ENCODE assay signal across 14 mouse cellular contexts in genomic region chr12:51355296-51355695, GRCm38 (mm10). TPM values are rescaled to one million over a fixed set of nuclear protein-coding genes. Genes with fewer than 3 reads are reported as not detected.
DNase-seq lines count a peak whose midpoint lies in the region; ATAC-seq and TF ChIP-seq lines count a peak whose summit lies in the region.
"Had no signal": no experiment of that assay in that cellular context is flagged by ENCODE, and none has a peak within 500 bp of the region (broad histone marks: within the 10 kb centered on the region; RNA-seq: fewer than 3 reads in every experiment).

No protein-coding gene starts in this region.

- H3K9me3 ChIP-seq in liver, postnatal 0 days (ENCODE audit: low read length): no peaks in the 10 kb centered on the region
- H3K9me3 ChIP-seq: embryonic facial prominence, embryonic 15.5 days; forebrain, embryonic 13.5 days; hindbrain, embryonic 15.5 days; limb, embryonic 12.5 days had no signal

- no peak for TF ChIP-seq CTCF in gastrocnemius, adult 2 months (IDR thresholded peaks at IDR 0.05)
- no peak for TF ChIP-seq CTCF in liver, postnatal 0 days (IDR thresholded peaks at IDR 0.05; ENCODE audit: low read depth)

- intact Hi-C loops in gastrocnemius, adult 2 months (cut with DNase I): no loop called here

- no peak overlapping the region for H3K9ac ChIP-seq in liver, postnatal 0 days (replicated peaks)
- H3K9ac ChIP-seq: embryonic facial prominence, embryonic 15.5 days; forebrain, embryonic 13.5 days; hindbrain, embryonic 15.5 days; limb, embryonic 12.5 days had no signal

- no peak for ATAC-seq in liver, postnatal 0 days
- ATAC-seq: CD4-positive, CD25-positive, alpha-beta regulatory T cell, adult 4 months; forebrain, embryonic 13.5 days had no signal

- peak; percentile 39 for DNase-seq in gastrocnemius, adult 2 months
- no peak for DNase-seq in gastrocnemius, postnatal 25 days
- peak; percentile 22 for DNase-seq in liver, postnatal 0 days
- DNase-seq in liver (no peak), MN1 (ENCODE audit: low spot score) (peak; percentile 54)
- DNase-seq in skeletal muscle tissue, adult 2 months (ENCODE audit: low read depth, low spot score): peak; percentile 17
- DNase-seq in left cerebral cortex, adult 18-20 months (ENCODE audit: low spot score in 2 of 2): no peak
- DNase-seq: cerebellum, postnatal 36 days; thymus, postnatal 36 days had no signal

- H3K27ac ChIP-seq in gastrocnemius, adult 2 months: no peak overlapping the region
- H3K27ac ChIP-seq in liver, postnatal 0 days (ENCODE audit: low read depth): no peak overlapping the region
- H3K27ac ChIP-seq: embryonic facial prominence, embryonic 15.5 days; forebrain, embryonic 13.5 days; hindbrain, embryonic 15.5 days; limb, embryonic 12.5 days had no signal

- 51% methylated on average over 8 of the region's 8 CpGs for WGBS in liver, postnatal 0 days (ENCODE audit: insufficient replicate concordance)

- TF ChIP-seq EP300 in liver, postnatal 0 days (IDR thresholded peaks at IDR 0.05; ENCODE audit: low read depth): no peak

- H3K4me1 ChIP-seq in liver, postnatal 0 days (ENCODE audit: insufficient read depth): peaks cover 6% of the 10 kb centered on the region
- H3K4me1 ChIP-seq: embryonic facial prominence, embryonic 15.5 days had no signal

- peaks cover 69% of the 10 kb centered on the region for H3K36me3 ChIP-seq in liver, postnatal 0 days (replicated peaks; ENCODE audit: insufficient read depth, low read length)

- no peak overlapping the region for H3K4me2 ChIP-seq in liver, postnatal 0 days (ENCODE audit: low read depth, low read length)
- H3K4me2 ChIP-seq: embryonic facial prominence, embryonic 15.5 days; forebrain, embryonic 13.5 days; hindbrain, embryonic 15.5 days; limb, embryonic 12.5 days had no signal

- no peaks in the 10 kb centered on the region for H3K27me3 ChIP-seq in liver, postnatal 0 days (ENCODE audit: insufficient read depth, low read length)
- H3K27me3 ChIP-seq: embryonic facial prominence, embryonic 15.5 days; forebrain, embryonic 13.5 days; hindbrain, embryonic 15.5 days; limb, embryonic 12.5 days had no signal

- no peak overlapping the region for H3K4me3 ChIP-seq in gastrocnemius, adult 2 months
- no peak overlapping the region for H3K4me3 ChIP-seq in liver, postnatal 0 days (ENCODE audit: low read depth, low read length)
- H3K4me3 ChIP-seq: embryonic facial prominence, embryonic 15.5 days; forebrain, embryonic 13.5 days; hindbrain, embryonic 15.5 days; limb, embryonic 12.5 days had no signal

RNA-seq across cellular contexts. Expression of gene G2e3, which starts 7.4 kb away (rescaled TPM):
- 1 to 10 TPM; 1.6 to 2.1 TPM for total RNA-seq in gastrocnemius, adult 2 months (2021)
- total RNA-seq in gastrocnemius, postnatal 25 days (2021): 1 to 10 TPM; 1.7 to 2.0 TPM
- polyA plus RNA-seq in liver, postnatal 0 days (2015; fragmentation: Nextera tagmentation; extraction: Ambion mirVana): 5.2 and 6.8 TPM in 2 replicates
- total RNA-seq in left cerebral cortex, adult 18-20 months (2021): 1 to 10 TPM; 7.4 to 8.7 TPM

RNA-seq across cellular contexts. Expression of gene Scfd1, which starts 22.0 kb away (rescaled TPM):
- 10 to 100 TPM; 18.0 to 20.6 TPM for total RNA-seq in gastrocnemius, adult 2 months (2021)
- 10 to 100 TPM; 15.6 to 17.5 TPM for total RNA-seq in gastrocnemius, postnatal 25 days (2021)
- polyA plus RNA-seq in liver, postnatal 0 days (2015; fragmentation: Nextera tagmentation; extraction: Ambion mirVana): 29.4 and 30.8 TPM in 2 replicates
- total RNA-seq in left cerebral cortex, adult 18-20 months (2021): 10 to 100 TPM; 36.2 to 37.9 TPM

Comparison
In these comparisons a context has a peak if more than half of its experiments do, and no peak if none do; other contexts are left out.
1. DNase-seq: peak in gastrocnemius, adult 2 months (single experiment), liver, postnatal 0 days (single experiment), MN1 (single experiment) and skeletal muscle tissue, adult 2 months (single experiment); none in gastrocnemius, postnatal 25 days (single experiment), liver (single experiment) and left cerebral cortex, adult 18-20 months (0 of 2).